Mouse (Mus musculus) hindbrain, embryonic 16.5 days (tissue): ENCODE data around the gene Mosmo. TPM values are rescaled to one million over a fixed set of nuclear protein-coding genes. Genes with fewer than 3 reads are reported as not detected.
A peak's percentile ranks its signal among the peaks of the same experiment; 100 is the strongest.

Experiments used
- ATAC-seq: fragments of 200-750 bp; cut with Nextera tagmentation; 2 replicates; pipeline ENCODE4 v1.8.0; 2017; ENCODE audit warnings: moderate TSS enrichment, moderate library complexity
- H3K27ac ChIP-seq: fragments of 300-500 bp; sonication (generic); 2 replicates; pipeline ENCODE4 v1.5.1; 2014; ENCODE audit warnings: low read depth, mild to moderate bottlenecking, control low read depth, low read length, moderate library complexity
- H3K27me3 ChIP-seq: fragments of 300-500 bp; sonication (generic); replicated peaks from 2 replicates; pipeline ENCODE4 v1.6.1; 2014; ENCODE audit warnings: low read length; ENCODE audit not compliant: control insufficient read depth, insufficient read depth
- H3K36me3 ChIP-seq: fragments of 300-500 bp; sonication (generic); 2 replicates; pipeline ENCODE4 v1.6.1; 2014; ENCODE audit warnings: mild to moderate bottlenecking, low read length, moderate library complexity, mixed read lengths; ENCODE audit not compliant: control insufficient read depth, insufficient read depth
- H3K4me1 ChIP-seq: fragments of 300-500 bp; sonication (generic); 2 replicates; pipeline ENCODE4 v1.6.1; 2014; ENCODE audit warnings: low read depth, low read length; ENCODE audit not compliant: control insufficient read depth, insufficient read depth
- H3K4me2 ChIP-seq: fragments of 300-500 bp; sonication (generic); 2 replicates; pipeline ENCODE4 v1.6.1; 2014; ENCODE audit warnings: mild to moderate bottlenecking, low read length, control low read depth, moderate library complexity
- H3K4me3 ChIP-seq: fragments of 300-500 bp; sonication (generic); 2 replicates; pipeline ENCODE4 v1.5.1; 2014; ENCODE audit warnings: mild to moderate bottlenecking, low read length, control low read depth, moderate library complexity
- H3K9ac ChIP-seq: fragments of 300-500 bp; sonication (generic); 2 replicates; pipeline ENCODE4 v1.6.1; 2014; ENCODE audit warnings: low read depth, mild to moderate bottlenecking, control low read depth, low read length, moderate library complexity
- H3K9me3 ChIP-seq: fragments of 300-500 bp; sonication (generic); 2 replicates; pipeline ENCODE4 v1.6.1; 2014; ENCODE audit warnings: mild to moderate bottlenecking, low read length, moderate library complexity; ENCODE audit not compliant: control insufficient read depth
- WGBS: fragments of 180-500 bp; shearing (Covaris S2); extraction: QIAGEN DNeasy Blood & Tissue Kit; methylation state at CpG from one replicate; pipeline ENCODE4 v1.1.7; 2014; 5-methylcytosine and 5-hydroxymethylcytosine counted together
- polyA plus RNA-seq: library from polyadenylated mRNA; unstranded; fragments of >200 nt; fragmentation: Nextera tagmentation; extraction: Ambion mirVana; gene quantifications from 2 replicates; pipeline ENCODE4 v1.2.1, GENCODE M21; 2015

Mosmo gene
- polyA plus RNA-seq, 1 experiment from 2014 or later, result 8.0 TPM

- peaks cover 1% of the 10 kb centered on the region; the same call in 1 of the 2 replicates for H3K4me1 ChIP-seq
- 90% methylated on average over 6 of the region's 6 CpGs for WGBS
Observed at GRCm38 (mm10) chr7:120744606-120745005, 67.2 kb downstream of the Mosmo start.

GRCm38 (mm10) chr7:120746029-120746428 lies 68.6 kb downstream of the Mosmo start:
- H3K27me3 ChIP-seq, result no peaks in the 10 kb centered on the region
- ATAC-seq, result no peak
- H3K9ac ChIP-seq, result no peak overlapping the region
- no peaks in the 10 kb centered on the region for H3K9me3 ChIP-seq
- H3K4me2 ChIP-seq, result no peak overlapping the region
- H3K36me3 ChIP-seq, result no peaks in the 10 kb centered on the region
- H3K4me1 ChIP-seq, result no peaks in the 10 kb centered on the region
- H3K4me3 ChIP-seq, result no peak overlapping the region
- H3K27ac ChIP-seq, result no peak overlapping the region
- 73% methylated on average over 3 of the region's 3 CpGs for WGBS

More at GRCm38 (mm10) chr7:120744606-120745005, 67.2 kb downstream of the Mosmo start:
- no peak overlapping the region for H3K27ac ChIP-seq
- no peaks in the 10 kb centered on the region for H3K27me3 ChIP-seq
- H3K4me2 ChIP-seq, result no peak overlapping the region
- H3K36me3 ChIP-seq, result no peaks in the 10 kb centered on the region
- no peak overlapping the region for H3K9ac ChIP-seq
- no peaks in the 10 kb centered on the region for H3K9me3 ChIP-seq
- no peak overlapping the region for H3K4me3 ChIP-seq
- no peak for ATAC-seq

GRCm38 (mm10) chr7:120746821-120747220 lies 69.4 kb downstream of the Mosmo start:
- 90% methylated on average over 5 of the region's 5 CpGs for whole genome bisulfite sequencing
- no peaks in the 10 kb centered on the region for H3K9me3 ChIP-seq
- H3K9ac ChIP-seq, result no peak overlapping the region
- no peak overlapping the region for H3K27ac ChIP-seq
- no peak overlapping the region for H3K4me3 ChIP-seq
- H3K36me3 ChIP-seq, result no peaks in the 10 kb centered on the region
- ATAC-seq, result no peak
- H3K4me1 ChIP-seq, result no peaks in the 10 kb centered on the region
- H3K4me2 ChIP-seq, result no peak overlapping the region
- H3K27me3 ChIP-seq, result no peaks in the 10 kb centered on the region

DNA sequence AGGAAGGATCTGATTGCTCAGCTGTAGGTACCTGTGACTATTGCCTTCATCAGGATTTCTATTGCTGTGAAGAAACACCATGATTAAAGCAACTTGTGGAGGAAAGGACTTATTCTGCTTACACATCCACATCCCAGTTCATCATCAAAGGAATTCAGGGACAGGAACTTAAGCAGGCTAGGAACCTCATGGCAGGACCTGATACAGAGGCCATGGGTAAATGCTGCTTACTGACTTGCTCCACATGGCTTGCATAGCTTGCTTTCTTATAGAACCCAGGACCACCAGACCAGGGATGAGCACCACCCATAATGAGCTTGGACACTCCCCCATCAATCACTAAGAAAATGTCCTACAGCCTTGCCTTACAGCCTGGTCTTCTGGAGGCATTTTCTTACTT lies 71.1 kb downstream of the Mosmo start:
- no peaks in the 10 kb centered on the region for H3K36me3 ChIP-seq
- H3K4me2 ChIP-seq, result no peak overlapping the region
- H3K9ac ChIP-seq, result no peak overlapping the region
- ATAC-seq, result no peak
- H3K4me3 ChIP-seq, result no peak overlapping the region
- H3K27me3 ChIP-seq, result no peaks in the 10 kb centered on the region
- no peaks in the 10 kb centered on the region for H3K9me3 ChIP-seq
- no peaks in the 10 kb centered on the region for H3K4me1 ChIP-seq
- H3K27ac ChIP-seq, result no peak overlapping the region

DNA sequence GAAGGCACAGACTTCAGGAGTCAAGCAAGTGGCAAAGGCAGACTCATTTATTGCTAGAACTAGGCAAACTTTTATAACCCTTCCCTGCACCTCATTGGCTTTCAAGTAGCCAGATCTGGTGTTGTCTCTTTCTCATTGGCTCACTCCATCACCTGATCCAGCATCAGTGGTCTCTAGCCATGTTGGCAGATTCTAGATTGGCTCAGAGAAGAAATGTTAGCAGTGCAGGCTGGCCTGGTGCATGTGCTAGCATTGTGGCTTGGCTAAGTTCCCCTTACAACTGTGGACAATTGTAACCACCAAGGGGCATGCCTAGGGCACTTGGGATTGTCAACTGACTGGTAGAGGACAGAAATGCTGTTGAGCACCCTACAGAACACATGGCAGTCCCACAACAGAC lies 73.9 kb downstream of the Mosmo start:
- Histone ChIP-seq H3K9ac (no peak overlapping the region), H3K27ac (no peak overlapping the region), H3K4me1 (no peaks in the 10 kb centered on the region), H3K27me3 (no peaks in the 10 kb centered on the region), H3K4me3 (no peak overlapping the region), H3K4me2 (no peak overlapping the region), H3K9me3 (no peaks in the 10 kb centered on the region), H3K36me3 (no peaks in the 10 kb centered on the region)
- no peak for ATAC-seq

GRCm38 (mm10) chr7:120751906-120752305 lies 74.5 kb downstream of the Mosmo start:
- Histone ChIP-seq H3K36me3 (no peaks in the 10 kb centered on the region), H3K9ac (no peak overlapping the region), H3K4me2 (no peak overlapping the region), H3K27me3 (no peaks in the 10 kb centered on the region), H3K4me1 (no peaks in the 10 kb centered on the region), H3K27ac (no peak overlapping the region), H3K9me3 (no peaks in the 10 kb centered on the region), H3K4me3 (no peak overlapping the region)
- ATAC-seq, result no peak
- WGBS, result 87% methylated on average over 7 of the region's 7 CpGs

DNA sequence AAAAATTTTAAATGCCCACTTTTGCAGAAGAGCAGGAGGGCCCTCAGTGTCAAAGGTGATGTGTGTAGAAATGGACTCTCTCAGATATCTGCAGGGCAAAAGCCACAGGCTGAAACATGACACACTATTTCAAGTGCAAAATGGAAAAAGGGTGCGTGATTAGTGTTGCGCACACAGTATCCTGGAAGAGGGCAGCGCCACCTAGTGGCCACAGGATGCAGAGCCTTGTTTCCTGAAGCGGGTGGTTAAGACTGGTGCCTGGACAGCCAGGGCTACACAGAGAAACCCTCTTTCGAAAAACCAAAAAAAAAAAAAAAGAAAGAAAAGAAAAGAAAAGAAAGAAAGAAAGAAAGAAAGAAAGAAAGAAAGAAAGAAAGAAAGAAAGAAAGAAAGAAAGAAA lies 77.3 kb downstream of the Mosmo start:
- no peaks in the 10 kb centered on the region for H3K4me1 ChIP-seq
- no peak overlapping the region for H3K27ac ChIP-seq
- H3K4me3 ChIP-seq, result no peak overlapping the region
- H3K4me2 ChIP-seq, result no peak overlapping the region
- no peaks in the 10 kb centered on the region for H3K36me3 ChIP-seq
- H3K27me3 ChIP-seq, result no peaks in the 10 kb centered on the region
- no peak overlapping the region for H3K9ac ChIP-seq
- no peaks in the 10 kb centered on the region for H3K9me3 ChIP-seq
- peak; percentile 85; the same call in 1 of the 2 replicates for ATAC-seq
- 8% methylated on average over 5 of the region's 5 CpGs for WGBS

DNA sequence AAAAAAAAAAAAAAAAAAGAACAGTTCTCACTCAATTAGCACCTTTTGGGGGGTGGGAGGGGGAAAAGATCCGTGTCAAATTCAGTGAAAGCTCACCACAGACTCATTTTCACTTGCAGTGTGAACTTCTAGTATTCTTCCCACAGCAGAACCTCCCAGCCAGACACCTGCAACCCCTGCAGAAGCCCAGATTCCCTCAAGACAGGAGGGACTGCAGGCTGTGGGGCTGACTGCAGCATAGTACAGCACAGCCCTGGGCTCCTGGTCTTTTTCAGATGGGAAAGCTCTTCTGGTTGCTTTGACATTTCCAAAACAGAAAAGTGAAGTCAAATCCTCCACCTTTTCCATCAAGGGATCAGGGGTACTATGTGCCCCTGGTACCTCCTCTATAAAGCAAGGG lies 90.0 kb downstream of the Mosmo start:
- no peak for ATAC-seq
- Histone ChIP-seq H3K9me3 (no peaks in the 10 kb centered on the region), H3K9ac (no peak overlapping the region), H3K36me3 (no peaks in the 10 kb centered on the region), H3K4me3 (no peak overlapping the region), H3K4me2 (no peak overlapping the region), H3K27me3 (no peaks in the 10 kb centered on the region), H3K4me1 (no peaks in the 10 kb centered on the region), H3K27ac (no peak overlapping the region)
- 5% methylated on average over 1 of the region's 1 CpGs for WGBS

GRCm38 (mm10) chr7:120771389-120771788 lies 94.0 kb downstream of the Mosmo start:
- Histone ChIP-seq H3K4me3 (no peak overlapping the region), H3K27me3 (no peaks in the 10 kb centered on the region), H3K4me2 (no peak overlapping the region), H3K36me3 (no peaks in the 10 kb centered on the region), H3K9me3 (no peaks in the 10 kb centered on the region), H3K27ac (no peak overlapping the region), H3K9ac (no peak overlapping the region), H3K4me1 (no peaks in the 10 kb centered on the region)
- 64% methylated on average over 1 of the region's 1 CpGs for WGBS
- no peak for ATAC-seq

DNA sequence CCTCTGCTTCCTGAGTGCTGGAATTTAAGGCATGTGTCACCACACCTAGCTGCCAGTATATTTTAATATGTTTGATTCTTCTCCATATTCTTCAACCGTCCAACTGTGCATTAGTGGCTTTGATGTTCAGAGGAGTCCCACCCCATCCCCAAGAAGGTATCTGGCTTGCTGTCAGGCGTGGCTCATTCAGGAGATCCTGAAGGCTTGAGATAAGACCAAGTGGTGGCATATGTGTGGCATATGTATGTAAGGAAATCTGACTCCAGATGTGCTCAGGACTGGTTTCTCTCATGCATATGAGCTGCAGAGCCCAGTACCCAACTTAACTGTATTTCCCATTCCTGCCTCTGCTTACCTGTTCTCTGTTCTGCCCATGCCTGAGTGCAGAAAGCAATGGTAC lies 100.6 kb downstream of the Mosmo start:
- H3K4me3 ChIP-seq, result no peak overlapping the region
- H3K27ac ChIP-seq, result no peak overlapping the region
- no peak overlapping the region for H3K9ac ChIP-seq
- no peaks in the 10 kb centered on the region for H3K9me3 ChIP-seq
- no peaks in the 10 kb centered on the region for H3K36me3 ChIP-seq
- WGBS, result 73% methylated on average over 2 of the region's 2 CpGs
- no peak for ATAC-seq
- no peaks in the 10 kb centered on the region for H3K27me3 ChIP-seq
- H3K4me1 ChIP-seq, result no peaks in the 10 kb centered on the region
- H3K4me2 ChIP-seq, result no peak overlapping the region
